Mouse (Mus musculus) CH12.LX (cell line): Measurements from ENCODE around the gene Gdf15. TPM values are rescaled to one million over a fixed set of nuclear protein-coding genes. Genes with fewer than 3 reads are reported as not detected.

ENCODE experiments used
- DNase-seq: peaks from one replicate; pipeline ENCODE4 v3.0.0-alpha.2; 2013; ENCODE audit errors: extremely low read depth
- H3K27ac ChIP-seq: 2 replicates; pipeline ENCODE4 v1.5.1; 2012; ENCODE audit warnings: low read depth, mild to moderate bottlenecking, control low read depth, moderate library complexity; ENCODE audit not compliant: insufficient read depth
- H3K27me3 ChIP-seq: replicated peaks from 2 replicates; pipeline ENCODE3; 2012; ENCODE audit warnings: inconsistent platforms
- H3K36me3 ChIP-seq, 2 experiments: replicated peaks in 1 of 2; 2 replicates each; pipeline versions ENCODE3 to v1.6.1; 2012; ENCODE audit warnings: inconsistent platforms in 1 of 2, low read length in 1 of 2, mild to moderate bottlenecking in 1 of 2, mixed read lengths in 1 of 2, moderate library complexity in 1 of 2; ENCODE audit not compliant: control insufficient read depth in 1 of 2, insufficient read depth in 1 of 2
- H3K4me1 ChIP-seq, 2 experiments: 2 replicates each; pipeline ENCODE4 v1.6.1; 2012; ENCODE audit warnings: inconsistent platforms in 1 of 2, moderate library complexity in 1 of 2; ENCODE audit not compliant: insufficient read depth in 2 of 2, control insufficient read depth in 1 of 2
- H3K4me2 ChIP-seq: 2 replicates; pipeline ENCODE4 v1.6.1; 2012; ENCODE audit warnings: low read depth, mild to moderate bottlenecking, control low read depth; ENCODE audit not compliant: poor library complexity, insufficient read depth, severe bottlenecking
- H3K4me3 ChIP-seq, 3 experiments: fragments of 150-350 bp in 1 of 3; sonication (generic) in 1 of 3; replicated peaks in 1 of 3; 2 replicates each; pipeline versions ENCODE3 to v1.5.1; 2011 to 2012; ENCODE audit warnings: low read depth in 2 of 3, low read length in 2 of 3, mild to moderate bottlenecking in 2 of 3, moderate library complexity in 2 of 3, control low read depth in 1 of 3, improper control_type of control experiment in 1 of 3, inconsistent platforms in 1 of 3, mixed read lengths in 1 of 3; ENCODE audit not compliant: poor library complexity in 1 of 3
- H3K79me2 ChIP-seq: replicated peaks from 2 replicates; pipeline ENCODE4 v1.6.1; 2012; ENCODE audit warnings: mild to moderate bottlenecking, moderate library complexity; ENCODE audit not compliant: control insufficient read depth, poor library complexity, insufficient read depth, severe bottlenecking; ENCODE audit errors: extremely low read depth
- H3K9ac ChIP-seq: 2 replicates; pipeline ENCODE4 v1.6.1; 2012; ENCODE audit warnings: low read depth, mild to moderate bottlenecking, control low read depth, moderate library complexity; ENCODE audit not compliant: insufficient read depth
- H3K9me3 ChIP-seq: replicated peaks from 2 replicates; pipeline ENCODE3; 2012; ENCODE audit warnings: low read length, inconsistent platforms, mixed read lengths
- BHLHE40 ChIP-seq: IDR thresholded peaks from 2 replicates; pipeline ENCODE4 v1.6.1; 2011; ENCODE audit warnings: mild to moderate bottlenecking, low read depth, low read length, improper control_type of control experiment
- CHD1 ChIP-seq: IDR thresholded peaks from 2 replicates; pipeline ENCODE4 v1.6.1; 2012; ENCODE audit warnings: low read depth, low read length, improper control_type of control experiment, inconsistent platforms
- CTCF ChIP-seq, 2 experiments: IDR thresholded peaks in 1 of 2; conservative IDR thresholded peaks in 1 of 2; 2 replicates each; pipeline ENCODE4 v1.5.1; 2011 to 2012; ENCODE audit warnings: low read depth in 2 of 2, low read length in 2 of 2, improper control_type of control experiment in 1 of 2, inconsistent platforms in 1 of 2, mild to moderate bottlenecking in 1 of 2, moderate library complexity in 1 of 2
- GABPA ChIP-seq: IDR thresholded peaks from 2 replicates; pipeline ENCODE4 v1.6.1; 2012; ENCODE audit warnings: low read depth, low read length, improper control_type of control experiment, inconsistent platforms; ENCODE audit not compliant: insufficient replicate concordance
- MAX ChIP-seq: IDR thresholded peaks from 2 replicates; pipeline ENCODE4 v1.6.1; 2011; ENCODE audit warnings: low read length, improper control_type of control experiment
- MAZ ChIP-seq: IDR thresholded peaks from 2 replicates; pipeline ENCODE4 v1.6.1; 2012; ENCODE audit warnings: low read depth, mild to moderate bottlenecking, inconsistent platforms, low read length, improper control_type of control experiment, moderate library complexity
- MEF2A ChIP-seq: IDR thresholded peaks from 2 replicates; pipeline ENCODE4 v1.6.1; 2014; ENCODE audit warnings: low read depth, mild to moderate bottlenecking, inconsistent platforms, low read length, improper control_type of control experiment, borderline replicate concordance
- MYC ChIP-seq: IDR thresholded peaks from 2 replicates; pipeline ENCODE4 v1.6.1; 2011; ENCODE audit warnings: low read depth, mild to moderate bottlenecking, improper control_type of control experiment, low read length
- POLR2A ChIP-seq: IDR thresholded peaks from 2 replicates; pipeline ENCODE4 v1.6.1; 2011; ENCODE audit warnings: low read depth, mild to moderate bottlenecking, improper control_type of control experiment, low read length
- RAD21 ChIP-seq: IDR thresholded peaks from 2 replicates; pipeline ENCODE4 v1.6.1; 2011; ENCODE audit warnings: low read depth, mild to moderate bottlenecking, low read length, improper control_type of control experiment, moderate library complexity
- RCOR1 ChIP-seq: conservative IDR thresholded peaks from 2 replicates; pipeline ENCODE4 v1.6.1; 2012; ENCODE audit warnings: low read depth, mild to moderate bottlenecking, inconsistent platforms, low read length, improper control_type of control experiment
- UBTF ChIP-seq: IDR thresholded peaks from 2 replicates; pipeline ENCODE4 v1.6.1; 2012; ENCODE audit warnings: low read depth, mild to moderate bottlenecking, inconsistent platforms, low read length, improper control_type of control experiment, moderate library complexity
- USF1 ChIP-seq: IDR thresholded peaks from 2 replicates; pipeline ENCODE4 v1.6.1; 2014; ENCODE audit warnings: low read depth, mild to moderate bottlenecking, inconsistent platforms, low read length, improper control_type of control experiment
- USF2 ChIP-seq: conservative IDR thresholded peaks from 2 replicates; pipeline ENCODE4 v1.6.1; 2011; ENCODE audit warnings: low read depth, low read length, improper control_type of control experiment
- ZKSCAN1 ChIP-seq: IDR thresholded peaks from 2 replicates; pipeline ENCODE4 v1.6.1; 2012; ENCODE audit warnings: low read depth, inconsistent platforms, low read length, improper control_type of control experiment, borderline replicate concordance
- ZNF384 ChIP-seq: IDR thresholded peaks from 2 replicates; pipeline ENCODE4 v1.6.1; 2012; ENCODE audit warnings: low read depth, low read length, improper control_type of control experiment, inconsistent platforms
- dilution Hi-C: fragments of 300-500 bp; cut with MboI; formaldehyde crosslinking; loops from 2 replicates; pipeline ENCODE4 v1.14.3; 2020; ENCODE audit warnings: low sequenced_read_pairs; ENCODE audit not compliant: extremely low pct_unique_long_range_greater_than_20kb, extremely low pct_ligation_motif_present
- in situ Hi-C: fragments of 300-500 bp; cut with MboI; formaldehyde crosslinking; loops from 3 replicates; pipeline ENCODE4 v1.14.3; 2019; ENCODE audit warnings: low sequenced_read_pairs, low pct_ligation_motif_present, low pct_unique_long_range_greater_than_20kb, mixed read lengths
- polyA plus RNA-seq: library from polyadenylated mRNA; unstranded; fragments of >175 nt; gene quantifications from 2 replicates; pipeline ENCODE4 v1.2.1, GENCODE M21; 2012; ENCODE audit warnings: low read depth; ENCODE audit not compliant: insufficient read length
- total RNA-seq, 2 experiments: library from RNA; depleted of rRNA; stranded (reverse); fragments of 300-350 nt in 1 of 2; fragments of >200 nt in 1 of 2; gene quantifications; 2 replicates each; pipeline ENCODE4 v1.2.3; 2012 to 2014

The Gdf15 gene
- total and polyA plus RNA-seq, 3 experiments: 0.16 to 0.21 TPM; not detected in 1

- Histone ChIP-seq H3K4me2 (no peak overlapping the region), H3K36me3 (peaks cover 1 to 17% of the 10 kb centered on the region in 2 experiments), H3K4me3 (no peak overlapping the region), H3K9me3 (no peaks in the 10 kb centered on the region), H3K9ac (no peak overlapping the region), H3K4me1 (peaks cover 34 to 70% of the 10 kb centered on the region in 2 experiments), H3K27ac (no peak overlapping the region), H3K79me2 (no peaks in the 10 kb centered on the region), H3K27me3 (no peaks in the 10 kb centered on the region)
- dilution Hi-C loops: no loop called here
- peak; percentile 70 for TF ChIP-seq ZNF384
- no peak for TF ChIP-seq MYC
- TF ChIP-seq ZKSCAN1: no peak
- TF ChIP-seq MAX: no peak
- TF ChIP-seq RAD21: peak; percentile 6; the same call in 1 of the 2 replicates
- TF ChIP-seq POLR2A: no peak
- no peak for TF ChIP-seq CHD1
- TF ChIP-seq UBTF: no peak
- no peak for TF ChIP-seq BHLHE40
- TF ChIP-seq GABPA: no peak
- no peak for TF ChIP-seq RCOR1
- no peak for TF ChIP-seq MEF2A
- TF ChIP-seq CTCF (conservative IDR thresholded peaks at IDR 0.05 in 1 of 2, IDR thresholded peaks at IDR 0.05 in 1 of 2; ENCODE audit: low read depth in 2 of 2, low read length in 2 of 2): peak; percentile 49 to 56; a peak in 3 of 4 replicates
- peak; percentile 41 for DNase-seq
- in situ Hi-C loops: no loop called here
Observed at GRCm38 (mm10) chr8:70644065-70644464, 11.8 kb upstream of the Gdf15 start.

- in situ Hi-C loops: no loop called here
- H3K4me3 ChIP-seq: no peak overlapping the region
- H3K4me1 ChIP-seq: peaks cover 28 to 70% of the 10 kb centered on the region in 2 experiments
- H3K4me2 ChIP-seq: no peak overlapping the region
- H3K9me3 ChIP-seq: no peaks in the 10 kb centered on the region
- no peaks in the 10 kb centered on the region for H3K79me2 ChIP-seq
- dilution Hi-C loops: no loop called here
- H3K36me3 ChIP-seq: peaks cover 0 to 8% of the 10 kb centered on the region in 2 experiments
- DNase-seq: no peak
- H3K27ac ChIP-seq: no peak overlapping the region
- H3K27me3 ChIP-seq: no peaks in the 10 kb centered on the region
- TF ChIP-seq USF2 (no peak), MAZ (no peak), USF1 (no peak), CTCF (conservative IDR thresholded peaks at IDR 0.05 in 1 of 2, IDR thresholded peaks at IDR 0.05 in 1 of 2; ENCODE audit: low read depth in 2 of 2, low read length in 2 of 2) (no peak)
- no peak overlapping the region for H3K9ac ChIP-seq
Observed at GRCm38 (mm10) chr8:70643019-70643418, 10.8 kb upstream of the Gdf15 start.
